Mouse (Mus musculus): ENCODE results near the gene Tns1. TPM values are rescaled to one million over a fixed set of nuclear protein-coding genes. Genes with fewer than 3 reads are reported as not detected.

Gene Tns1
- polyA plus RNA-seq, 1 experiment from 2014 or later: 38.5 TPM

- Histone ChIP-seq H3K4me1 (peaks cover 29% of the 10 kb centered on the region), H3K27ac (no peak overlapping the region), H3K4me2 (no peak overlapping the region), H3K36me3 (peaks cover 12% of the 10 kb centered on the region), H3K4me3 (no peak overlapping the region), H3K9me3 (no peaks in the 10 kb centered on the region), H3K9ac (no peak overlapping the region), H3K27me3 (no peaks in the 10 kb centered on the region)
- no peak for ATAC-seq (ENCODE audit: insufficient number of reproducible peaks, insufficient read depth, low FRiP score, low TSS enrichment, low read depth)
- 65% methylated on average over 7 of the region's 7 CpGs for WGBS
Measured at GRCm38 (mm10) chr1:73946701-73947100, 177.5 kb downstream of the Tns1 start.

GRCm38 (mm10) chr1:73944393-73944792 lies 179.9 kb downstream of the Tns1 start:
- no peak overlapping the region for H3K4me2 ChIP-seq
- H3K27me3 ChIP-seq: no peaks in the 10 kb centered on the region
- no peak overlapping the region for H3K9ac ChIP-seq
- ATAC-seq (ENCODE audit: insufficient number of reproducible peaks, insufficient read depth, low FRiP score, low TSS enrichment, low read depth): no peak
- H3K4me1 ChIP-seq: peaks cover 30% of the 10 kb centered on the region
- H3K36me3 ChIP-seq: peaks cover 19% of the 10 kb centered on the region; the same call in 1 of the 2 replicates
- H3K27ac ChIP-seq: peak overlapping the region; percentile 76; the same call in 1 of the 2 replicates
- WGBS: 56% methylated on average over 3 of the region's 3 CpGs
- no peak overlapping the region for H3K4me3 ChIP-seq
- H3K9me3 ChIP-seq: no peaks in the 10 kb centered on the region

GRCm38 (mm10) chr1:73943667-73944289 lies 180.5 kb downstream of the Tns1 start:
- Histone ChIP-seq H3K27me3 (no peaks in the 10 kb centered on the region), H3K4me1 (peaks cover 30% of the 10 kb centered on the region), H3K27ac (peak overlapping the region; percentile 76), H3K36me3 (peaks cover 22% of the 10 kb centered on the region; the same call in 1 of the 2 replicates), H3K4me2 (no peak overlapping the region), H3K4me3 (no peak overlapping the region), H3K9me3 (no peaks in the 10 kb centered on the region), H3K9ac (no peak overlapping the region)
- no peak for ATAC-seq (ENCODE audit: insufficient number of reproducible peaks, insufficient read depth, low FRiP score, low TSS enrichment, low read depth)
- 67% methylated on average over 9 of the region's 9 CpGs for WGBS

- 83% methylated on average over 5 of the region's 5 CpGs for WGBS
- H3K4me1 ChIP-seq: peaks cover 30% of the 10 kb centered on the region
- no peak overlapping the region for H3K9ac ChIP-seq
- no peaks in the 10 kb centered on the region for H3K27me3 ChIP-seq
- H3K9me3 ChIP-seq: no peaks in the 10 kb centered on the region
- H3K4me3 ChIP-seq: no peak overlapping the region
- H3K4me2 ChIP-seq: no peak overlapping the region
- H3K36me3 ChIP-seq: peaks cover 26% of the 10 kb centered on the region
- ATAC-seq (ENCODE audit: insufficient number of reproducible peaks, insufficient read depth, low FRiP score, low TSS enrichment, low read depth): 0 out of 2 replicates have a peak, but pooled peaks have one; percentile 9
- H3K27ac ChIP-seq: peak overlapping the region; percentile 76
Measured at GRCm38 (mm10) chr1:73943255-73943654, 181.0 kb downstream of the Tns1 start.

GRCm38 (mm10) chr1:73942243-73942642 lies 182.0 kb downstream of the Tns1 start:
- H3K4me2 ChIP-seq: no peak overlapping the region
- no peak overlapping the region for H3K4me3 ChIP-seq
- H3K36me3 ChIP-seq: peaks cover 34% of the 10 kb centered on the region
- no peak overlapping the region for H3K9ac ChIP-seq
- no peaks in the 10 kb centered on the region for H3K9me3 ChIP-seq
- no peak for ATAC-seq (ENCODE audit: insufficient number of reproducible peaks, insufficient read depth, low FRiP score, low TSS enrichment, low read depth)
- 35% methylated on average over 2 of the region's 2 CpGs for WGBS
- peaks cover 30% of the 10 kb centered on the region for H3K4me1 ChIP-seq
- peak overlapping the region; percentile 76 for H3K27ac ChIP-seq
- H3K27me3 ChIP-seq: no peaks in the 10 kb centered on the region

- no peak for ATAC-seq (ENCODE audit: insufficient number of reproducible peaks, insufficient read depth, low FRiP score, low TSS enrichment, low read depth)
- H3K27me3 ChIP-seq: no peaks in the 10 kb centered on the region
- H3K9ac ChIP-seq: no peak overlapping the region
- H3K4me1 ChIP-seq: peaks cover 30% of the 10 kb centered on the region
- H3K36me3 ChIP-seq: peaks cover 40% of the 10 kb centered on the region
- 63% methylated on average over 9 of the region's 9 CpGs for WGBS
- no peak overlapping the region for H3K4me2 ChIP-seq
- no peak overlapping the region for H3K4me3 ChIP-seq
- no peaks in the 10 kb centered on the region for H3K9me3 ChIP-seq
- peak overlapping the region; percentile 76 for H3K27ac ChIP-seq
Measured at GRCm38 (mm10) chr1:73941697-73942096, 182.6 kb downstream of the Tns1 start.

- H3K9ac ChIP-seq: no peak overlapping the region
- H3K4me3 ChIP-seq: no peak overlapping the region
- no peaks in the 10 kb centered on the region for H3K27me3 ChIP-seq
- ATAC-seq (ENCODE audit: insufficient number of reproducible peaks, insufficient read depth, low FRiP score, low TSS enrichment, low read depth): no peak
- H3K36me3 ChIP-seq: peaks cover 50% of the 10 kb centered on the region
- H3K27ac ChIP-seq: no peak overlapping the region
- H3K9me3 ChIP-seq: no peaks in the 10 kb centered on the region
- peaks cover 30% of the 10 kb centered on the region for H3K4me1 ChIP-seq
- no peak overlapping the region for H3K4me2 ChIP-seq
- 78% methylated on average over 9 of the region's 9 CpGs for WGBS
Measured at GRCm38 (mm10) chr1:73940491-73941204, 183.6 kb downstream of the Tns1 start.

- Histone ChIP-seq H3K4me3 (no peak overlapping the region), H3K36me3 (peaks cover 67% of the 10 kb centered on the region), H3K27ac (no peak overlapping the region), H3K4me2 (no peak overlapping the region), H3K9ac (no peak overlapping the region), H3K9me3 (no peaks in the 10 kb centered on the region), H3K27me3 (no peaks in the 10 kb centered on the region), H3K4me1 (peaks cover 20% of the 10 kb centered on the region)
- ATAC-seq (ENCODE audit: insufficient number of reproducible peaks, insufficient read depth, low FRiP score, low TSS enrichment, low read depth): no peak
- WGBS: 71% methylated on average over 10 of the region's 10 CpGs
Measured at GRCm38 (mm10) chr1:73938597-73938996, 185.7 kb downstream of the Tns1 start.

- 63% methylated on average over 6 of the region's 6 CpGs for WGBS
- no peak overlapping the region for H3K9ac ChIP-seq
- H3K9me3 ChIP-seq: no peaks in the 10 kb centered on the region
- no peak overlapping the region for H3K27ac ChIP-seq
- H3K4me2 ChIP-seq: no peak overlapping the region
- no peak for ATAC-seq (ENCODE audit: insufficient number of reproducible peaks, insufficient read depth, low FRiP score, low TSS enrichment, low read depth)
- H3K4me3 ChIP-seq: no peak overlapping the region
- H3K27me3 ChIP-seq: no peaks in the 10 kb centered on the region
- H3K4me1 ChIP-seq: peaks cover 13% of the 10 kb centered on the region
- H3K36me3 ChIP-seq: peaks cover 72% of the 10 kb centered on the region
Measured at GRCm38 (mm10) chr1:73937805-73938204, 186.4 kb downstream of the Tns1 start.

GRCm38 (mm10) chr1:73936537-73936936 lies 187.7 kb downstream of the Tns1 start:
- Histone ChIP-seq H3K27ac (no peak overlapping the region), H3K36me3 (peaks cover 68% of the 10 kb centered on the region), H3K4me3 (no peak overlapping the region), H3K9ac (no peak overlapping the region), H3K27me3 (no peaks in the 10 kb centered on the region), H3K9me3 (no peaks in the 10 kb centered on the region), H3K4me2 (no peak overlapping the region), H3K4me1 (0 out of 2 replicates have a peak, but pooled peaks cover 3% of the 10 kb centered on the region)
- ATAC-seq (ENCODE audit: insufficient number of reproducible peaks, insufficient read depth, low FRiP score, low TSS enrichment, low read depth): no peak
- 69% methylated on average over 3 of the region's 3 CpGs for WGBS

- H3K4me1 ChIP-seq: 0 out of 2 replicates have a peak, but pooled peaks cover 3% of the 10 kb centered on the region
- H3K9me3 ChIP-seq: no peaks in the 10 kb centered on the region
- H3K27ac ChIP-seq: no peak overlapping the region
- peaks cover 61% of the 10 kb centered on the region for H3K36me3 ChIP-seq
- H3K4me2 ChIP-seq: no peak overlapping the region
- WGBS: 56% methylated on average over 4 of the region's 4 CpGs
- H3K27me3 ChIP-seq: no peaks in the 10 kb centered on the region
- no peak for ATAC-seq (ENCODE audit: insufficient number of reproducible peaks, insufficient read depth, low FRiP score, low TSS enrichment, low read depth)
- H3K9ac ChIP-seq: no peak overlapping the region
- no peak overlapping the region for H3K4me3 ChIP-seq
Measured at GRCm38 (mm10) chr1:73935442-73936080, 188.7 kb downstream of the Tns1 start.

GRCm38 (mm10) chr1:73933146-73933490 lies 191.1 kb downstream of the Tns1 start:
- 82% methylated on average over 5 of the region's 5 CpGs for WGBS
- ATAC-seq (ENCODE audit: insufficient number of reproducible peaks, insufficient read depth, low FRiP score, low TSS enrichment, low read depth): no peak
- Histone ChIP-seq H3K27me3 (no peaks in the 10 kb centered on the region), H3K4me2 (no peak overlapping the region), H3K27ac (no peak overlapping the region), H3K4me1 (0 out of 2 replicates have a peak, but pooled peaks cover 3% of the 10 kb centered on the region), H3K9ac (no peak overlapping the region), H3K9me3 (no peaks in the 10 kb centered on the region), H3K36me3 (peaks cover 64% of the 10 kb centered on the region), H3K4me3 (no peak overlapping the region)
